Mouse (Mus musculus) liver, postnatal 0 days (tissue): ENCODE data around the gene Psmb9. TPM values are rescaled to one million over a fixed set of nuclear protein-coding genes. Genes with fewer than 3 reads are reported as not detected.
A peak's percentile ranks its signal among the peaks of the same experiment; 100 is the strongest.

Experiments
- ATAC-seq: fragments of 200-750 bp; cut with Nextera tagmentation; 2 replicates; pipeline ENCODE4 v1.8.0; 2017; ENCODE audit warnings: mild to moderate bottlenecking, moderate library complexity
- DNase-seq: peaks from one replicate; pipeline ENCODE4 v3.0.0-alpha.2; 2016
- H3K27ac ChIP-seq: fragments of 300-500 bp; sonication (generic); 2 replicates; pipeline ENCODE4 v1.5.1; 2014; ENCODE audit warnings: antibody characterized with exemption, moderate library complexity, mild to moderate bottlenecking, low read depth
- H3K27me3 ChIP-seq: fragments of 300-500 bp; sonication (generic); 2 replicates; pipeline ENCODE4 v1.6.1; 2014; ENCODE audit warnings: low read length, control low read depth, mixed read lengths; ENCODE audit not compliant: insufficient read depth
- H3K36me3 ChIP-seq: fragments of 300-500 bp; sonication (generic); replicated peaks from 2 replicates; pipeline ENCODE4 v1.6.1; 2014; ENCODE audit warnings: mild to moderate bottlenecking, control low read depth, low read length, moderate library complexity, mixed read lengths; ENCODE audit not compliant: insufficient read depth
- H3K4me1 ChIP-seq: fragments of 300-500 bp; sonication (generic); 2 replicates; pipeline ENCODE4 v1.6.1; 2014; ENCODE audit warnings: antibody characterized with exemption, mild to moderate bottlenecking, control low read depth; ENCODE audit not compliant: insufficient read depth
- H3K4me2 ChIP-seq: fragments of 300-500 bp; sonication (generic); 2 replicates; pipeline ENCODE4 v1.6.1; 2014; ENCODE audit warnings: low read depth, mild to moderate bottlenecking, low read length, moderate library complexity, mixed read lengths
- H3K4me3 ChIP-seq: fragments of 300-500 bp; sonication (generic); 2 replicates; pipeline ENCODE4 v1.5.1; 2014; ENCODE audit warnings: low read depth, low read length
- H3K9ac ChIP-seq: fragments of 300-500 bp; sonication (generic); replicated peaks from 2 replicates; pipeline ENCODE4 v1.6.1; 2014; ENCODE audit warnings: mild to moderate bottlenecking, moderate library complexity
- H3K9me3 ChIP-seq: fragments of 300-500 bp; sonication (generic); 2 replicates; pipeline ENCODE4 v1.6.1; 2016; ENCODE audit warnings: mild to moderate bottlenecking, control low read depth, low read length, mixed read lengths
- CTCF ChIP-seq: sonication (generic); IDR thresholded peaks from 2 replicates; pipeline ENCODE4 v1.5.1; 2016; ENCODE audit warnings: antibody characterized with exemption, low read depth
- EP300 ChIP-seq: IDR thresholded peaks from 2 replicates; pipeline ENCODE4 v1.6.1; 2016; ENCODE audit warnings: antibody characterized with exemption, low read depth, mild to moderate bottlenecking
- WGBS: fragments of 180-500 bp; shearing (Covaris S2); extraction: QIAGEN DNeasy Blood & Tissue Kit; methylation state at CpG from one replicate; pipeline ENCODE4 v1.1.7; 2014; ENCODE audit not compliant: insufficient replicate concordance; 5-methylcytosine and 5-hydroxymethylcytosine counted together
- polyA plus RNA-seq: library from polyadenylated mRNA; unstranded; fragments of >200 nt; fragmentation: Nextera tagmentation; extraction: Ambion mirVana; gene quantifications from 2 replicates; pipeline ENCODE4 v1.2.1, GENCODE M21; 2015

Gene Psmb9
- polyA plus RNA-seq, 1 experiment from 2014 or later: 20.4 TPM

GRCm38 (mm10) chr17:34203444-34203843, 15.9 kb upstream of the Psmb9 start, which contains the start of gene Tap2:
Tap2 (plus strand) TSS chr17:34203527.
- Histone ChIP-seq H3K27ac (peak within 1 kb of the TSS; percentile 69; the same call in 1 of the 2 replicates), H3K36me3 (no peaks in the 10 kb centered on the region; the same call in 1 of the 2 replicates), H3K9me3 (no peaks in the 10 kb centered on the region), H3K4me3 (peak within 1 kb of the TSS; percentile 89), H3K4me1 (peaks cover 10% of the 10 kb centered on the region), H3K9ac (peak within 1 kb of the TSS; percentile 83), H3K27me3 (no peaks in the 10 kb centered on the region), H3K4me2 (peak within 1 kb of the TSS; percentile 97)
- TF ChIP-seq EP300 (no peak), CTCF (no peak)
- DNase-seq (no peak), ATAC-seq (no peak)
- WGBS: 77% methylated on average over 5 of the region's 5 CpGs

- ATAC-seq (no peak), DNase-seq (no peak)
- no peaks in the 10 kb centered on the region for H3K9me3 ChIP-seq
- peaks cover 13% of the 10 kb centered on the region for H3K4me1 ChIP-seq
- no peak for TF ChIP-seq EP300
- TF ChIP-seq CTCF: no peak
- H3K36me3 ChIP-seq: no peaks in the 10 kb centered on the region; the same call in 1 of the 2 replicates
- H3K4me3 ChIP-seq: no peak overlapping the region
- no peak overlapping the region for H3K4me2 ChIP-seq
- no peak overlapping the region for H3K9ac ChIP-seq
- WGBS: 81% methylated on average over 4 of the region's 4 CpGs
- H3K27me3 ChIP-seq: no peaks in the 10 kb centered on the region
- H3K27ac ChIP-seq: no peak overlapping the region
Observed at GRCm38 (mm10) chr17:34202760-34203442, 15.3 kb upstream of the Psmb9 start.

- Histone ChIP-seq H3K9ac (no peak overlapping the region), H3K27me3 (peaks cover 3% of the 10 kb centered on the region; the same call in 1 of the 2 replicates), H3K4me3 (no peak overlapping the region), H3K4me1 (peaks cover 16% of the 10 kb centered on the region), H3K9me3 (no peaks in the 10 kb centered on the region), H3K36me3 (peaks cover under 1% of the 10 kb centered on the region; the same call in 1 of the 2 replicates), H3K4me2 (no peak overlapping the region), H3K27ac (no peak overlapping the region)
- DNase-seq (no peak), ATAC-seq (no peak)
- WGBS: 78% methylated on average over 7 of the region's 7 CpGs
- TF ChIP-seq EP300: no peak
- no peak for TF ChIP-seq CTCF
Observed at GRCm38 (mm10) chr17:34201506-34202055, 14.0 kb upstream of the Psmb9 start.

GRCm38 (mm10) chr17:34200772-34201505, 13.4 kb upstream of the Psmb9 start:
- H3K36me3 ChIP-seq: peaks cover 4% of the 10 kb centered on the region; the same call in 1 of the 2 replicates
- H3K27me3 ChIP-seq: peaks cover 3% of the 10 kb centered on the region; the same call in 1 of the 2 replicates
- DNase-seq: no peak
- H3K4me1 ChIP-seq: peaks cover 16% of the 10 kb centered on the region
- no peak for ATAC-seq
- WGBS: 82% methylated on average over 16 of the region's 16 CpGs
- H3K4me2 ChIP-seq: no peak overlapping the region
- H3K27ac ChIP-seq: no peak overlapping the region
- no peaks in the 10 kb centered on the region for H3K9me3 ChIP-seq
- H3K4me3 ChIP-seq: no peak overlapping the region
- no peak for TF ChIP-seq CTCF
- no peak for TF ChIP-seq EP300
- no peak overlapping the region for H3K9ac ChIP-seq

GRCm38 (mm10) chr17:34200047-34200446, 12.5 kb upstream of the Psmb9 start:
- H3K4me1 ChIP-seq: peaks cover 11% of the 10 kb centered on the region
- WGBS: 84% methylated on average over 10 of the region's 10 CpGs
- peaks cover 7% of the 10 kb centered on the region; the same call in 1 of the 2 replicates for H3K36me3 ChIP-seq
- no peak for ATAC-seq
- H3K27me3 ChIP-seq: peaks cover 3% of the 10 kb centered on the region; the same call in 1 of the 2 replicates
- DNase-seq: no peak
- no peak overlapping the region for H3K4me2 ChIP-seq
- H3K9ac ChIP-seq: no peak overlapping the region
- no peaks in the 10 kb centered on the region for H3K9me3 ChIP-seq
- H3K27ac ChIP-seq: no peak overlapping the region
- H3K4me3 ChIP-seq: no peak overlapping the region
- no peak for TF ChIP-seq EP300
- TF ChIP-seq CTCF: no peak

GRCm38 (mm10) chr17:34199050-34199619, 11.6 kb upstream of the Psmb9 start:
- H3K4me1 ChIP-seq: peaks cover 9% of the 10 kb centered on the region
- H3K27me3 ChIP-seq: peaks cover 3% of the 10 kb centered on the region; the same call in 1 of the 2 replicates
- DNase-seq (no peak), ATAC-seq (no peak)
- peak overlapping the region; percentile 74 for H3K4me3 ChIP-seq
- H3K27ac ChIP-seq: no peak overlapping the region
- peak overlapping the region; percentile 88 for H3K4me2 ChIP-seq
- TF ChIP-seq EP300 (no peak), CTCF (no peak)
- peaks cover 11% of the 10 kb centered on the region; the same call in 1 of the 2 replicates for H3K36me3 ChIP-seq
- H3K9ac ChIP-seq: peak overlapping the region; percentile 80; the same call in 1 of the 2 replicates
- WGBS: 71% methylated on average over 12 of the region's 12 CpGs
- H3K9me3 ChIP-seq: no peaks in the 10 kb centered on the region
